Mouse (Mus musculus) urinary bladder, adult 18-20 months (tissue): ENCODE data around the gene Dcun1d4.
"Not testable (repeated sequence)": the region's sequence is repeated elsewhere in the genome, so short reads cannot be mapped to it uniquely, and the experiment has no call there.

Source experiments
- DNase-seq, 2 experiments: peaks; one replicate each; pipeline ENCODE4 v3.0.0; 2022; ENCODE audit warnings: low spot score in 2 of 2, mixed read lengths in 2 of 2

Gene Dcun1d4

GRCm38 (mm10) chr5:73547252-73547651 is 66.5 kb downstream of the Dcun1d4 start:
- no peak for DNase-seq

- no peak for DNase-seq
These were observed 67.4 kb downstream of the Dcun1d4 start for GRCm38 (mm10) chr5:73548237-73548636.

- no peak for DNase-seq
These were observed 68.0 kb downstream of the Dcun1d4 start for GRCm38 (mm10) chr5:73548838-73549237.

GRCm38 (mm10) chr5:73551836-73552235 is 71.0 kb downstream of the Dcun1d4 start:
- DNase-seq = no peak

- DNase-seq = no peak
These were observed 73.1 kb downstream of the Dcun1d4 start for GRCm38 (mm10) chr5:73553903-73554302.

GRCm38 (mm10) chr5:73555096-73555852 is 74.5 kb downstream of the Dcun1d4 start:
- DNase-seq = no peak

- no peak for DNase-seq
These were observed 76.1 kb downstream of the Dcun1d4 start for GRCm38 (mm10) chr5:73556733-73557425.

- no peak for DNase-seq
These were observed 78.0 kb downstream of the Dcun1d4 start for GRCm38 (mm10) chr5:73558756-73559155.

- no peak for DNase-seq
These were observed 83.2 kb downstream of the Dcun1d4 start for GRCm38 (mm10) chr5:73564038-73564437.

- DNase-seq = no peak
These were observed 85.3 kb downstream of the Dcun1d4 start for GRCm38 (mm10) chr5:73566119-73566518.

- DNase-seq = no peak
These were observed 86.1 kb downstream of the Dcun1d4 start for GRCm38 (mm10) chr5:73566892-73567291.

GRCm38 (mm10) chr5:73569181-73569580 is 88.4 kb downstream of the Dcun1d4 start:
- no peak for DNase-seq

- no peak for DNase-seq
These were observed 90.8 kb downstream of the Dcun1d4 start for GRCm38 (mm10) chr5:73571395-73572156.

- DNase-seq = no peak
These were observed 92.0 kb downstream of the Dcun1d4 start for GRCm38 (mm10) chr5:73572846-73573245.

GRCm38 (mm10) chr5:73573789-73574188 is 93.0 kb downstream of the Dcun1d4 start:
- no peak for DNase-seq

GRCm38 (mm10) chr5:73574616-73575015 is 93.8 kb downstream of the Dcun1d4 start:
- DNase-seq = no peak

- DNase-seq = no peak
These were observed 95.9 kb downstream of the Dcun1d4 start for GRCm38 (mm10) chr5:73576708-73577107.

GRCm38 (mm10) chr5:73578131-73578530 is 97.3 kb downstream of the Dcun1d4 start:
- no peak for DNase-seq

GRCm38 (mm10) chr5:73584011-73584410 is 103.2 kb downstream of the Dcun1d4 start:
- not testable (repeated sequence) for DNase-seq

- no peak for DNase-seq
These were observed 104.7 kb downstream of the Dcun1d4 start for GRCm38 (mm10) chr5:73585212-73586115.

- DNase-seq = no peak
These were observed 105.8 kb downstream of the Dcun1d4 start for GRCm38 (mm10) chr5:73586597-73586996.
